Mouse (Mus musculus) lung, embryonic 14.5 days (tissue): ENCODE data around the gene Myo1d. TPM values are rescaled to one million over a fixed set of nuclear protein-coding genes. Genes with fewer than 3 reads are reported as not detected.
A peak's percentile ranks its signal among the peaks of the same experiment; 100 is the strongest.

Experiments used
- ATAC-seq: fragments of 200-750 bp; cut with Nextera tagmentation; 2 replicates; pipeline ENCODE4 v1.8.0; 2017; ENCODE audit warnings: mild to moderate bottlenecking, moderate TSS enrichment, moderate library complexity; ENCODE audit not compliant: insufficient read depth
- DNase-seq: peaks from one replicate; pipeline ENCODE4 v3.0.0-alpha.2; 2015
- H3K27ac ChIP-seq: fragments of 300-500 bp; sonication (generic); 2 replicates; pipeline ENCODE4 v1.5.1; 2014; ENCODE audit warnings: low read depth, mild to moderate bottlenecking, moderate library complexity
- H3K27me3 ChIP-seq: fragments of 300-500 bp; sonication (generic); 2 replicates; pipeline ENCODE4 v1.6.1; 2014; ENCODE audit warnings: low read length, control low read depth; ENCODE audit not compliant: insufficient read depth
- H3K36me3 ChIP-seq: fragments of 300-500 bp; sonication (generic); 2 replicates; pipeline ENCODE4 v1.6.1; 2014; ENCODE audit warnings: control low read depth; ENCODE audit not compliant: insufficient read depth
- H3K4me1 ChIP-seq: fragments of 300-500 bp; sonication (generic); 2 replicates; pipeline ENCODE4 v1.6.1; 2014; ENCODE audit warnings: antibody characterized with exemption, control low read depth; ENCODE audit not compliant: insufficient read depth
- H3K4me2 ChIP-seq: fragments of 300-500 bp; sonication (generic); 2 replicates; pipeline ENCODE4 v1.6.1; 2014; ENCODE audit warnings: mild to moderate bottlenecking
- H3K4me3 ChIP-seq: fragments of 300-500 bp; sonication (generic); 2 replicates; pipeline ENCODE4 v1.5.1; 2014; ENCODE audit warnings: low read depth, low read length
- H3K9ac ChIP-seq: fragments of 300-500 bp; sonication (generic); 2 replicates; pipeline ENCODE4 v1.6.1; 2014
- H3K9me3 ChIP-seq: fragments of 300-500 bp; sonication (generic); 2 replicates; pipeline ENCODE4 v1.6.1; 2016; ENCODE audit warnings: low read depth, low read length, control low read depth
- CTCF ChIP-seq: IDR thresholded peaks from 2 replicates; pipeline ENCODE4 v1.5.1; 2016; ENCODE audit warnings: antibody characterized with exemption, low read depth
- WGBS: fragments of 180-500 bp; shearing (Covaris S2); extraction: QIAGEN DNeasy Blood & Tissue Kit; methylation state at CpG from one replicate; pipeline ENCODE4 v1.1.7; 2014; 5-methylcytosine and 5-hydroxymethylcytosine counted together
- polyA plus RNA-seq: library from polyadenylated mRNA; unstranded; fragments of >200 nt; fragmentation: Nextera tagmentation; extraction: Ambion mirVana; gene quantifications from 2 replicates; pipeline ENCODE4 v1.2.1, GENCODE M21; 2014

Gene Myo1d
- polyA plus RNA-seq, 1 experiment from 2014 or later, result 16.1 TPM

DNA sequence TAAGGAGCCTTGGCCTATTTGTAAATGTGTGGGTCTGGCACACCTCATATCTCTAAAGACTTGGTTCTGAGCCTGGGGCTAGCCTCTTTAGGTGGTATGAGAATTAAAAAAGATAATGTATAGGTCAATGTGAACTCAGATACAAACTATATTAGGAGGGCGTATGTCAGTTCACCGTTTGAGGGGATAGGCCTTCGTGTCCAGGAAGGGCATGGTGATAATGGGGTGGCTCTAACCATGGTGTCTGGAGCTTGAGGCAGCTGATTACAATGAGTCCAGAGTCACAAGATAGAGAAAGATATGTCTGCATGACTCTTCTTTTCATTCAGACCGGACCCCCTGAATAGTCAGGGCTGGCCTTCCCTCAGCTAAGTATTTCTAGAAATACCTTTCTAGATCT lies 14.5 kb upstream of the Myo1d start:
- no peak for DNase-seq
- no peaks in the 10 kb centered on the region for H3K9me3 ChIP-seq
- H3K4me2 ChIP-seq, result no peak overlapping the region
- no peak overlapping the region for H3K4me3 ChIP-seq
- no peaks in the 10 kb centered on the region for H3K36me3 ChIP-seq
- no peak for TF ChIP-seq CTCF
- 87% methylated on average over 4 of the region's 4 CpGs for WGBS
- H3K9ac ChIP-seq, result no peak overlapping the region
- H3K4me1 ChIP-seq, result no peaks in the 10 kb centered on the region
- H3K27me3 ChIP-seq, result no peaks in the 10 kb centered on the region
- no peak for ATAC-seq
- H3K27ac ChIP-seq, result no peak overlapping the region

DNA sequence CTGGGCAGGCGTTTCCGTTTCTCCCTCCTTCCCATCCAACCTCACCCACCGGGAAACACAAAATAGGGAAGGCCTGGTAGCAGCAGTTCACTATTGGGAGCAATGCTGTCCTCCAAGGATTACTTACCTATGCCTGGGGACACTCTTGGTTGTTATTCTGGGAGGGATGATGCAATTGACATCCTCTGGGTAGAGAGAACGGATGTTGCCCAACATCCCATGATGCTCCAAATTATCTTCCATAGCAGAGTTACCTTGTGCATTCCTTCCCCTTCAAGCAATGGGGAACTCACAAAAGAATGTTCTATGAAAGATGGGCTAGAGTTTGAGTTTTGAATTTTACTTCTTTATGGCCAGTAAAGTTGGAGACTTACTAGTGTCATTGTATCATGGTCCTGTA lies 13.6 kb upstream of the Myo1d start:
- H3K27ac ChIP-seq, result no peak overlapping the region
- ATAC-seq, result no peak
- no peaks in the 10 kb centered on the region for H3K4me1 ChIP-seq
- no peak for TF ChIP-seq CTCF
- no peak for DNase-seq
- H3K27me3 ChIP-seq, result no peaks in the 10 kb centered on the region
- no peak overlapping the region for H3K4me2 ChIP-seq
- no peak overlapping the region for H3K9ac ChIP-seq
- no peaks in the 10 kb centered on the region for H3K9me3 ChIP-seq
- H3K36me3 ChIP-seq, result no peaks in the 10 kb centered on the region
- H3K4me3 ChIP-seq, result no peak overlapping the region
- 88% methylated on average over 4 of the region's 4 CpGs for WGBS

DNA sequence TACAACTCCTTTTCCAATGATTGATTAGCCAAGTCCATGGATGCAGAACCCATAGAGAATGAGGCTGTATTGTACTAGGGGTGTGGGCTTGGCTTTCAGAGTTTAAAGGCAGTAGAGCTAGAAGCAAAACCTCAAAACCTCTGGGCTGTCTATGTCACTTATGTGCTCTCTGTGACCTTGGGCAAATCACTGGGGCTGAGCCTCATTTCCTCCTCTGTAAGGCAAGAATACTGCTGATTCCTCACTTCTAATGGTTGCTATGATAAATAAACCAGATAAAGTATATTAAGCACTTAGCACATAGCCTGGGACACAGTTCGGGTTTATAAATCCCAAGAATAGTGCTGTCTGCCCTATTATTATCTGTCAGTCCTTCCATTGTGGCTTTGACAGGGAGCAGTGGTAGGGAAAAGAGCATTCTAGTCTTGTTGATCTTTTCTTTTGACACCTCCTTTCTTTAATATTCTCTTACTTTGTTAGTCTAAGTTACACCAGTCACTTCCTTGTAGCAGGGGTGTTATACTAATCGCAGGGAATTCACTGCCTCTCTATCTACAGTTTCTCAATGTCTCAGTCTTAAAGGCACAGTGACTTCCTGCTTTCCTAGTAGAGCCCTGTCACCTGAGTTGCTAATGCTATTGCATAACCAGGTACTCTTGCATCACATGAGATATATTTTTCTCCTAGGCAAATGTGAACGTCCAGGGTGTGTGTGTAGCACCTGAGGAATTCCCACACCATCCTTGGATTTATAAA lies 12.0 kb upstream of the Myo1d start:
- DNase-seq, result no peak
- Histone ChIP-seq H3K27ac (no peak overlapping the region), H3K4me3 (no peak overlapping the region), H3K4me2 (no peak overlapping the region), H3K27me3 (no peaks in the 10 kb centered on the region), H3K9me3 (no peaks in the 10 kb centered on the region), H3K9ac (no peak overlapping the region), H3K4me1 (no peaks in the 10 kb centered on the region), H3K36me3 (no peaks in the 10 kb centered on the region)
- TF ChIP-seq CTCF, result no peak
- no peak for ATAC-seq
- 46% methylated on average over 3 of the region's 3 CpGs for WGBS

DNA sequence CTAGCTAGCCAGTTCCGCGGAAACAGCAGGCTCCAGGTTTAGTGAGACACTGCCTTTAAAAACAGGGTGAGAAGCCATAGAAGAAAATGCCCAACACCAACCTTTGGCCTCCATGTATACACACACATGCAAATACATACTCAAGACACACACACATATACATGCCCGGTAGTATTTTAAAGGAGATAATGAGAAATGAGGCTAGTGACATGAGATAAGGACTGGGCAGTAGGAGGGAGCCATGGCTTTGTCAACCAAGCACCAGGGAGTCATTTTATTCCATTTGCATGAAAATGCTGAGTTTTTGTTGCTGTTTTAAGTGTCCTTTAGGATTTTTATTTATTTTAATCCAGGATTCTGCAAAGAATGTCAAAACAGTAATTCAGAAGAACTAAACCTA lies 10.6 kb upstream of the Myo1d start:
- no peaks in the 10 kb centered on the region for H3K36me3 ChIP-seq
- H3K27ac ChIP-seq, result no peak overlapping the region
- H3K4me2 ChIP-seq, result no peak overlapping the region
- no peak for TF ChIP-seq CTCF
- H3K4me1 ChIP-seq, result no peaks in the 10 kb centered on the region
- 55% methylated on average over 3 of the region's 3 CpGs for WGBS
- H3K27me3 ChIP-seq, result no peaks in the 10 kb centered on the region
- no peaks in the 10 kb centered on the region for H3K9me3 ChIP-seq
- no peak overlapping the region for H3K4me3 ChIP-seq
- no peak overlapping the region for H3K9ac ChIP-seq
- ATAC-seq, result no peak
- no peak for DNase-seq

DNA sequence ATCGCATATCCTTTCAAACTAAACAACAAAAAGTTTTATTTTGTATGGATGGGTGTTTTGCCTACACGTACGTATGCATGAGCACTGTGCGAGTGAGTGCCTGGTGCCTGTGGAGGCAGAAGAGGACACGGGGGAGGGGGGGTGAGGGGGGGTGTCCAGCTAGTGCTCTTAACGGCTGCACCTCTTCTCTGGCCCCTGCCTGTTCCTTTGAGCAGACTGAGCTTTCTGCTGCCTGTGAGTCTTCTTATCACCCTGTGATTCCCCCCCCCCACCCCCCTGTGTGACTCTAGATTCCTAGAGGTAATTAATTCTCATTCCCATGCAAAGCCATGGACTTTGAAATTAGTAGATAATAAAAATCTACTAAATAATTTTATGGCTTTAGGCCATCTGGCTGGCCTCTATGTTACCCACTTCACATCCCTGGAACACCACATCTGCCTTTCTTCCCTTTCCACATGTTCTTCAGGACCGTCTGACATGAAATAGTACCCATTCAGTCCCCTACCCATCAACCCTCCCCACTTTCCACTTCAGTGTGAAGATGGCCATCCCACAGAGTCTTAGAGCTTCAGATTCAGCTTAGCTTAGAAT lies 9.9 kb upstream of the Myo1d start:
- 47% methylated on average over 7 of the region's 7 CpGs for WGBS
- no peak for TF ChIP-seq CTCF
- ATAC-seq (no peak; the same call in 1 of the 2 replicates), DNase-seq (no peak)
- Histone ChIP-seq H3K36me3 (no peaks in the 10 kb centered on the region), H3K27me3 (no peaks in the 10 kb centered on the region), H3K9ac (no peak overlapping the region), H3K27ac (no peak overlapping the region), H3K4me1 (no peaks in the 10 kb centered on the region), H3K4me2 (no peak overlapping the region), H3K4me3 (no peak overlapping the region), H3K9me3 (no peaks in the 10 kb centered on the region)

DNA sequence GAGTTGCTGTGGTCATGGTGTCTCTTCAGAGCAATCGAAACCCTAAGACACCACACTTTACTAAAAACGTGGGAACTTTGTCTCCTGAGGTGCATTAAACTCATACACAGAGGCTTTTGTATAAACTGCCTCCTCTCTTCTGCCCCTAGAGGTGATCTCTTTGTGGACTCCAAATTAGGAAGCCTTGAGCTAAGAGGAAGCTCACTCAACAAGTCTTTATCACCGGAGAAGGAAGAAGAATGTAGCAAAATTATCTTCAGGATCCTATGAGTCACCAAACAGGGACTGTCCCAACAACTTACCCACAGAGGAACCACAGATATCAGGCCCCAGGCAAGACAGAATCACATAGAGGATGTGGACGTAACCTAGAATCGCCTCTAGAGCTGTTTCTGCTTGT lies 5.8 kb upstream of the Myo1d start:
- no peak for DNase-seq
- WGBS, result 80% methylated on average over 5 of the region's 5 CpGs
- no peak overlapping the region for H3K27ac ChIP-seq
- H3K9ac ChIP-seq, result no peak overlapping the region
- no peak overlapping the region for H3K4me3 ChIP-seq
- no peaks in the 10 kb centered on the region for H3K36me3 ChIP-seq
- no peaks in the 10 kb centered on the region for H3K4me1 ChIP-seq
- no peak overlapping the region for H3K4me2 ChIP-seq
- peak; percentile 7; the same call in 1 of the 2 replicates for TF ChIP-seq CTCF
- no peaks in the 10 kb centered on the region for H3K9me3 ChIP-seq
- ATAC-seq, result no peak
- no peaks in the 10 kb centered on the region for H3K27me3 ChIP-seq

DNA sequence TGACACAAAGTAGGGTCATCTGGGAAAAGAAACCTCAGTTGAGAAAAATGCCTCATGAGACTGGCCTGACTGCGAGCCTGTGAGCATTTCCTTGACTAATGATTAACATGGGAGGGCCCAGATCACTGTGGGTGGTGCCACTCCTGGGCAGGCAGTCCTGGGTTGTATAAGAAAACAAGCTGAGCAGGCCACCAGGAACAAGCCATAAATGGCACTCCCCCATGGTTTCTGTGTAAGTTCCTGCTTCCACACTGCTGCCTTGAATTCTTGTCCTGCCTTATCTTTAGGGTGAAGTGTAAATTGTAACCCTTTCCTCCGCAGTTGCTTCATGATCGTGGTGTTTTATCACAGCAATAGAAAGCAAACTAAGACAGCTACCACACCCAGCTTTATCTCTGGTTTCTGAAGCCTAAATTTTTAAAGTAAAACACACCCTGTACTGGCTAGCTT lies 4.5 kb upstream of the Myo1d start:
- no peak for TF ChIP-seq CTCF
- no peak overlapping the region for H3K4me3 ChIP-seq
- peak overlapping the region; percentile 73 for H3K27ac ChIP-seq
- no peaks in the 10 kb centered on the region for H3K36me3 ChIP-seq
- 17% methylated on average over 3 of the region's 3 CpGs for WGBS
- no peaks in the 10 kb centered on the region for H3K9me3 ChIP-seq
- DNase-seq, result peak; percentile 61
- H3K9ac ChIP-seq, result no peak overlapping the region
- no peaks in the 10 kb centered on the region for H3K27me3 ChIP-seq
- ATAC-seq, result peak; percentile 48
- no peak overlapping the region; the same call in 1 of the 2 replicates for H3K4me2 ChIP-seq
- no peaks in the 10 kb centered on the region; the same call in 1 of the 2 replicates for H3K4me1 ChIP-seq
